In the genomic region with DNA sequence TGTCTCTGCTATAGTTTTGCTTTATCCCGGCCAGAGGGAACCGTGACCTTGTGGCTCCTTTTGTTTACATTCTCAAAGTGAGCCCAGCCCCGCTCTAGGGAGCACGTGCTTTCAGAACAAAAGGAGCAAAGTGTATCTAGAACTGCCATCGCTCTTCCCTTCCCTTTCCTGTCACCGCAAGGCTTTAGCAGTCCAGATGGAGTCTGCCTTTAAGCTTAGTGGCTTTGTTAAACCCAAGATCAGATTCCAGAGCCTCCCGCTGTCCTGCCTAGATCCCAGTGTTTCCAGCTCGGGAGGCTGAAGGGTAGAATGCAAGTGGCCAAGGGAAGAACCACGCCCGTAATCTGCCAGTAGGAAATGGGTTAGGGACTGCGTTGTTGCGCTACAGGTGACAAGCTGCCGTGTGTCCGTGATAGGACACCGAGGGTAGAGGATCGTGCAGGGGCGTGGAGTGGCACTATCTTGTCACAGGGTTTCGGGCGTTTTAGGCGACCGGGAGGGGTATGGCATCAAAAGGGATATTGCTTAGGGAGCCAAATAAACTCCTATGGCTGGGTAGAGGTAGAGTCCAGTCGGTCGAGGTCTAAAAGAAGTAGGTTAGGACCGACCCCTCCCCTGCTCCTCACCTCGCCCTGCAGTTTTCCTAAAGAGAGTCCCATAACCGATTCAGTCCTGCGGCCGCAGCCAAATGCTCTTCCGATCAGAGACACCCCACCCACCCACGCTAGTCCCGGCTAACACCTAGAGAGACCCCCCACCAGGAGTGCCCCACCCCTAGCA, we compare ENCODE assay signal across 8 mouse cellular contexts. TPM values are rescaled to one million over a fixed set of nuclear protein-coding genes. Genes with fewer than 3 reads are reported as not detected.
DNase-seq lines count a peak whose midpoint lies in the region; ATAC-seq lines count a peak whose summit lies in the region.

No protein-coding gene starts in this region.

- ATAC-seq in megakaryocyte, adult 5-6 weeks (ENCODE audit: poor library complexity, severe bottlenecking): no peak
- peak; percentile 47 for ATAC-seq in liver, embryonic 12.5 days

- peaks cover 2% of the 10 kb centered on the region for H3K27me3 ChIP-seq in megakaryocyte, embryonic 14.5 days (replicated peaks)
- peaks cover 23% of the 10 kb centered on the region for H3K27me3 ChIP-seq in embryonic facial prominence, embryonic 10.5 days (replicated peaks; ENCODE audit: low read depth, poor library complexity, severe bottlenecking)
- peaks cover 10% of the 10 kb centered on the region; the same call in 1 of the 2 replicates for H3K27me3 ChIP-seq in liver, embryonic 12.5 days (replicated peaks)

- peaks cover 23% of the 10 kb centered on the region for H3K36me3 ChIP-seq in megakaryocyte, embryonic 14.5 days (replicated peaks; ENCODE audit: low read length)
- peaks cover 23% of the 10 kb centered on the region for H3K36me3 ChIP-seq in embryonic facial prominence, embryonic 10.5 days (replicated peaks)
- peaks cover 27% of the 10 kb centered on the region for H3K36me3 ChIP-seq in liver, embryonic 12.5 days

- peak overlapping the region; percentile 92 for H3K4me3 ChIP-seq in megakaryocyte, embryonic 14.5 days (replicated peaks)
- H3K4me3 ChIP-seq in embryonic facial prominence, embryonic 10.5 days: peak overlapping the region; percentile 99
- peak overlapping the region; percentile 94 for H3K4me3 ChIP-seq in liver, embryonic 12.5 days

- H3K9ac ChIP-seq in liver, embryonic 12.5 days: peak overlapping the region; percentile 98

- H3K9me3 ChIP-seq in megakaryocyte, embryonic 14.5 days: peaks cover 8% of the 10 kb centered on the region
- no peaks in the 10 kb centered on the region for H3K9me3 ChIP-seq in embryonic facial prominence, embryonic 10.5 days
- no peaks in the 10 kb centered on the region for H3K9me3 ChIP-seq in liver, embryonic 12.5 days (replicated peaks)

- intact Hi-C loops in heart, postnatal 10 days (cut with DNase I): loop anchor here (2.0 to 10.0 kb wide), 2 partner anchors 71 to 203 kb away; partner anchors contain the start of gene Pafah2

- DNase-seq in embryonic facial prominence, embryonic 10.5 days (ENCODE audit: low spot score): peak; percentile 57
- DNase-seq in heart, postnatal 10 days: peak; percentile 40 to 43
- peak; percentile 70 for DNase-seq in neural tube, embryonic 10.5 days (ENCODE audit: extremely low spot score, low spot score)
- no peak for DNase-seq in gastrocnemius, adult 8-10 months (ENCODE audit: low spot score in 2 of 2)
- DNase-seq in left cerebral cortex, adult 11 months (ENCODE audit: low spot score): no peak

- H3K4me1 ChIP-seq in megakaryocyte, embryonic 14.5 days: peaks cover 37% of the 10 kb centered on the region
- H3K4me1 ChIP-seq in embryonic facial prominence, embryonic 10.5 days: peaks cover 39% of the 10 kb centered on the region
- H3K4me1 ChIP-seq in liver, embryonic 12.5 days: peaks cover 56% of the 10 kb centered on the region

- under 1% methylated on average over 31 of the region's 31 CpGs for WGBS in embryonic facial prominence, embryonic 10.5 days
- under 1% methylated on average over 31 of the region's 31 CpGs for WGBS in liver, embryonic 12.5 days (ENCODE audit: insufficient replicate concordance)

- H3K4me2 ChIP-seq in liver, embryonic 12.5 days: peak overlapping the region; percentile 99

- peak overlapping the region; percentile 99 for H3K27ac ChIP-seq in embryonic facial prominence, embryonic 10.5 days (replicated peaks)
- H3K27ac ChIP-seq in liver, embryonic 12.5 days: peak overlapping the region; percentile 97

RNA-seq across cellular contexts. Expression of gene Stmn1, which starts 0.5 kb away (rescaled TPM):
- polyA plus RNA-seq in megakaryocyte, embryonic 14.5 days (2012; ENCODE audit: insufficient read depth, low replicate concordance): 7.4 and 115 TPM in 2 replicates
- total RNA-seq in megakaryocyte, adult 5-6 weeks (2015): 563 and 570 TPM in 2 replicates
- 790 and 821 TPM in 2 replicates for total RNA-seq in megakaryocyte, adult 5-6 weeks (2017)
- 2,394 and 2,556 TPM in 2 replicates for polyA plus RNA-seq in embryonic facial prominence, embryonic 10.5 days (2016; fragmentation: Nextera tagmentation; extraction: Ambion mirVana)
- 100 to 1,000 TPM; 131 to 137 TPM for total RNA-seq in heart, postnatal 10 days (2021)
- polyA plus RNA-seq in liver, embryonic 12.5 days (2016; fragmentation: Nextera tagmentation; extraction: Ambion mirVana): 558 and 570 TPM in 2 replicates
- 1 to 10 TPM; 2.7 to 4.4 (median 2.8) TPM for total RNA-seq in gastrocnemius, adult 8-10 months (2022)

RNA-seq across cellular contexts. Expression of gene Paqr7, which starts 28.9 kb away (rescaled TPM):
- polyA plus RNA-seq in megakaryocyte, embryonic 14.5 days (2012; ENCODE audit: insufficient read depth, low replicate concordance): 41.9 and 45.9 TPM in 2 replicates
- 10.7 and 11.7 TPM in 2 replicates for total RNA-seq in megakaryocyte, adult 5-6 weeks (2015)
- total RNA-seq in megakaryocyte, adult 5-6 weeks (2017): 17.0 and 17.6 TPM in 2 replicates
- polyA plus RNA-seq in embryonic facial prominence, embryonic 10.5 days (2016; fragmentation: Nextera tagmentation; extraction: Ambion mirVana): 1.2 and 2.1 TPM in 2 replicates
- total RNA-seq in heart, postnatal 10 days (2021): 10 to 100 TPM in 1 of 2 experiments, 1 to 10 TPM in 1; 9.5 to 12.7 TPM
- polyA plus RNA-seq in liver, embryonic 12.5 days (2016; fragmentation: Nextera tagmentation; extraction: Ambion mirVana): 6.5 and 7.2 TPM in 2 replicates
- 1 to 10 TPM; 2.8 to 5.5 (median 5.0) TPM for total RNA-seq in gastrocnemius, adult 8-10 months (2022)

RNA-seq across cellular contexts. Expression of gene Aunip, which starts 43.2 kb away (rescaled TPM):
- polyA plus RNA-seq in megakaryocyte, embryonic 14.5 days (2012; ENCODE audit: insufficient read depth, low replicate concordance): 0.54 TPM in 1 of 2 replicates, not detected in the other
- total RNA-seq in megakaryocyte, adult 5-6 weeks (2015): 3.7 and 3.9 TPM in 2 replicates
- 12.6 and 17.0 TPM in 2 replicates for total RNA-seq in megakaryocyte, adult 5-6 weeks (2017)
- polyA plus RNA-seq in embryonic facial prominence, embryonic 10.5 days (2016; fragmentation: Nextera tagmentation; extraction: Ambion mirVana): 28.2 and 28.6 TPM in 2 replicates
- total RNA-seq in heart, postnatal 10 days (2021): 1 to 10 TPM in 1 of 2 experiments, under 1 TPM in 1; 0.60 to 1.1 TPM
- polyA plus RNA-seq in liver, embryonic 12.5 days (2016; fragmentation: Nextera tagmentation; extraction: Ambion mirVana): 26.9 and 27.6 TPM in 2 replicates
- total RNA-seq in gastrocnemius, adult 8-10 months (2022): not detected

Comparison
In these comparisons a context has a peak if more than half of its experiments do, and no peak if none do; other contexts are left out.
1. DNase-seq: peak in embryonic facial prominence, embryonic 10.5 days (single experiment), heart, postnatal 10 days (2 of 2) and neural tube, embryonic 10.5 days (single experiment); none in gastrocnemius, adult 8-10 months (0 of 2) and left cerebral cortex, adult 11 months (single experiment).
2. RNA of gene Stmn1, which starts 0.5 kb away (total RNA-seq): 563 to 821 TPM in megakaryocyte, adult 5-6 weeks and 131 to 137 TPM in heart, postnatal 10 days; 2.7 to 4.4 TPM in gastrocnemius, adult 8-10 months; every median in the first group is over 10 times any median in the second.
3. Peak in every context shown above with its lines, with median percentiles within 50 percentile points of each other: H3K4me3 ChIP-seq.